Mouse (Mus musculus): ENCODE data around the gene Rin3.

GRCm38 (mm10) chr12:102305069-102305836 is 22.4 kb downstream of the Rin3 start:
- TF ChIP-seq CTCF (IDR thresholded peaks at IDR 0.05; ENCODE audit: borderline replicate concordance, control insufficient read depth, extremely low read depth, insufficient read depth, low read length, poor library complexity) (no peak), POLR2A (IDR thresholded peaks at IDR 0.05; ENCODE audit: control insufficient read depth, extremely low read depth, insufficient read depth, low read length, poor library complexity) (no peak)
